Mouse (Mus musculus) forebrain, postnatal 0 days (tissue): ENCODE results near the gene Pdia3. TPM values are rescaled to one million over a fixed set of nuclear protein-coding genes. Genes with fewer than 3 reads are reported as not detected.
"Not testable (repeated sequence)": the region's sequence is repeated elsewhere in the genome, so short reads cannot be mapped to it uniquely, and the experiment has no call there.

Source experiments
- ATAC-seq: fragments of 200-750 bp; cut with Nextera tagmentation; 2 replicates; pipeline ENCODE4 v1.8.0; 2017; ENCODE audit warnings: mild to moderate bottlenecking, moderate library complexity
- DNase-seq: peaks from one replicate; pipeline ENCODE4 v3.0.0-alpha.2; 2015
- H3K27ac ChIP-seq: fragments of 300-500 bp; sonication (generic); 2 replicates; pipeline ENCODE4 v1.5.1; 2014; ENCODE audit warnings: low read depth, mild to moderate bottlenecking, antibody characterized with exemption, low read length, moderate library complexity, mixed read lengths
- H3K27me3 ChIP-seq: fragments of 300-500 bp; sonication (generic); 2 replicates; pipeline ENCODE4 v1.6.1; 2014; ENCODE audit warnings: mild to moderate bottlenecking, low read length, mixed read lengths; ENCODE audit not compliant: insufficient read depth
- H3K36me3 ChIP-seq: fragments of 300-500 bp; sonication (generic); 2 replicates; pipeline ENCODE4 v1.6.1; 2014; ENCODE audit warnings: mild to moderate bottlenecking, moderate library complexity; ENCODE audit not compliant: insufficient read depth
- H3K4me1 ChIP-seq: fragments of 300-500 bp; sonication (generic); 2 replicates; pipeline ENCODE4 v1.6.1; 2014; ENCODE audit warnings: antibody characterized with exemption; ENCODE audit not compliant: insufficient read depth
- H3K4me2 ChIP-seq: fragments of 300-500 bp; sonication (generic); 2 replicates; pipeline ENCODE4 v1.6.1; 2014; ENCODE audit warnings: low read depth, mild to moderate bottlenecking, moderate library complexity
- H3K4me3 ChIP-seq: fragments of 300-500 bp; sonication (generic); 2 replicates; pipeline ENCODE4 v1.5.1; 2014; ENCODE audit warnings: low read depth, low read length, mixed read lengths
- H3K9ac ChIP-seq: fragments of 300-500 bp; sonication (generic); 2 replicates; pipeline ENCODE4 v1.6.1; 2014; ENCODE audit warnings: mild to moderate bottlenecking
- H3K9me3 ChIP-seq: fragments of 300-500 bp; sonication (generic); 2 replicates; pipeline ENCODE4 v1.6.1; 2016; ENCODE audit warnings: low read length
- CTCF ChIP-seq: sonication (generic); IDR thresholded peaks from 2 replicates; pipeline ENCODE4 v1.5.1; 2016; ENCODE audit warnings: antibody characterized with exemption, control low read depth, low read depth
- WGBS: fragments of 180-500 bp; shearing (Covaris S2); extraction: QIAGEN DNeasy Blood & Tissue Kit; methylation state at CpG from one replicate; pipeline ENCODE4 v1.1.7; 2014; 5-methylcytosine and 5-hydroxymethylcytosine counted together
- polyA plus RNA-seq: library from polyadenylated mRNA; unstranded; fragments of >200 nt; fragmentation: Nextera tagmentation; extraction: Ambion mirVana; gene quantifications from 2 replicates; pipeline ENCODE4 v1.2.1, GENCODE M21; 2015
- total RNA-seq: library from RNA; depleted of rRNA; stranded (reverse); fragments of >200 nt; gene quantifications from 2 replicates; pipeline ENCODE4 v1.2.3, GENCODE M21; 2014; rRNA removed

Gene Pdia3
- 63.4 and 69.9 TPM in 2 replicates for total RNA-seq
- 215 and 267 TPM in 2 replicates for polyA plus RNA-seq

- H3K4me3 ChIP-seq: peak within 1 kb of the TSS; percentile 99
- peaks cover under 1% of the 10 kb centered on the region; the same call in 1 of the 2 replicates for H3K36me3 ChIP-seq
- WGBS: 1% methylated on average over 60 of the region's 68 CpGs
- no peaks in the 10 kb centered on the region for H3K27me3 ChIP-seq
- H3K4me2 ChIP-seq: peak within 1 kb of the TSS; percentile 69
- H3K9ac ChIP-seq: peak within 1 kb of the TSS; percentile 97
- peak; percentile 57 for TF ChIP-seq CTCF
- no peaks in the 10 kb centered on the region for H3K9me3 ChIP-seq
- ATAC-seq: peak; percentile 99
- DNase-seq: peak; percentile 98
- peak within 1 kb of the TSS; percentile 97 for H3K27ac ChIP-seq
- H3K4me1 ChIP-seq: peaks cover 16% of the 10 kb centered on the region
Observed at GRCm38 (mm10) chr2:121413387-121414042, at the start of gene Pdia3, which contains the start of gene Catsper2. Pdia3 (plus strand) TSS chr2:121413775. Catsper2 (minus strand) TSS chr2:121413792.

- 54% methylated on average over 2 of the region's 2 CpGs for WGBS
- DNase-seq: peak; percentile 47
Observed at GRCm38 (mm10) chr2:121368831-121369230, 44.7 kb upstream of the Pdia3 start.

GRCm38 (mm10) chr2:121370921-121371320, 42.7 kb upstream of the Pdia3 start:
- no peaks in the 10 kb centered on the region for H3K4me1 ChIP-seq
- H3K36me3 ChIP-seq: no peaks in the 10 kb centered on the region
- DNase-seq (no peak), ATAC-seq (no peak)
- no peak overlapping the region for H3K4me2 ChIP-seq
- TF ChIP-seq CTCF: no peak
- H3K9me3 ChIP-seq: no peaks in the 10 kb centered on the region
- H3K27me3 ChIP-seq: no peaks in the 10 kb centered on the region
- H3K4me3 ChIP-seq: no peak overlapping the region
- no peak overlapping the region for H3K27ac ChIP-seq
- no peak overlapping the region for H3K9ac ChIP-seq
- 85% methylated on average over 5 of the region's 5 CpGs for WGBS

More at GRCm38 (mm10) chr2:121368831-121369230, 44.7 kb upstream of the Pdia3 start:
- Histone ChIP-seq H3K4me2 (no peak overlapping the region), H3K9me3 (no peaks in the 10 kb centered on the region), H3K27ac (no peak overlapping the region), H3K9ac (no peak overlapping the region), H3K4me3 (no peak overlapping the region), H3K36me3 (no peaks in the 10 kb centered on the region), H3K27me3 (no peaks in the 10 kb centered on the region), H3K4me1 (no peaks in the 10 kb centered on the region)
- no peak for TF ChIP-seq CTCF
- no peak for ATAC-seq

- Histone ChIP-seq H3K9me3 (no peaks in the 10 kb centered on the region), H3K4me2 (no peak overlapping the region), H3K9ac (no peak overlapping the region), H3K36me3 (no peaks in the 10 kb centered on the region), H3K27me3 (no peaks in the 10 kb centered on the region), H3K27ac (no peak overlapping the region), H3K4me3 (no peak overlapping the region), H3K4me1 (no peaks in the 10 kb centered on the region)
- ATAC-seq: no peak
- no peak for TF ChIP-seq CTCF
- WGBS: 73% methylated on average over 3 of the region's 3 CpGs
- no peak for DNase-seq
Observed at GRCm38 (mm10) chr2:121372266-121372665, 41.3 kb upstream of the Pdia3 start.

GRCm38 (mm10) chr2:121374766-121375165, 38.8 kb upstream of the Pdia3 start:
- no peak overlapping the region for H3K27ac ChIP-seq
- no peaks in the 10 kb centered on the region for H3K36me3 ChIP-seq
- H3K27me3 ChIP-seq: no peaks in the 10 kb centered on the region
- WGBS: 53% methylated on average over 2 of the region's 2 CpGs
- H3K4me3 ChIP-seq: no peak overlapping the region
- no peak for DNase-seq
- no peaks in the 10 kb centered on the region for H3K4me1 ChIP-seq
- no peak for ATAC-seq
- no peaks in the 10 kb centered on the region for H3K9me3 ChIP-seq
- H3K4me2 ChIP-seq: no peak overlapping the region
- TF ChIP-seq CTCF: no peak
- no peak overlapping the region for H3K9ac ChIP-seq

GRCm38 (mm10) chr2:121386961-121387575, 26.5 kb upstream of the Pdia3 start, which contains the start of gene Strc:
Strc (minus strand) TSS chr2:121387168.
- DNase-seq, H3K9me3 ChIP-seq, H3K9ac ChIP-seq, H3K4me3 ChIP-seq, H3K36me3 ChIP-seq, ATAC-seq, H3K27ac ChIP-seq, H3K4me1 ChIP-seq, H3K27me3 ChIP-seq, H3K4me2 ChIP-seq: not testable (repeated sequence)
- 94% methylated on average over 15 of the region's 17 CpGs for WGBS

- 13% methylated on average over 8 of the region's 8 CpGs for WGBS
- H3K27ac ChIP-seq: no peak overlapping the region
- H3K4me3 ChIP-seq: no peak overlapping the region
- peak; percentile 86 for TF ChIP-seq CTCF
- no peak overlapping the region for H3K9ac ChIP-seq
- H3K36me3 ChIP-seq: peaks cover 4% of the 10 kb centered on the region; the same call in 1 of the 2 replicates
- H3K4me1 ChIP-seq: no peaks in the 10 kb centered on the region
- no peaks in the 10 kb centered on the region for H3K27me3 ChIP-seq
- no peaks in the 10 kb centered on the region for H3K9me3 ChIP-seq
- ATAC-seq (peak; percentile 68), DNase-seq (peak; percentile 90)
- no peak overlapping the region for H3K4me2 ChIP-seq
Observed at GRCm38 (mm10) chr2:121396624-121397023, 17.0 kb upstream of the Pdia3 start.
